Mouse (Mus musculus) adrenal gland, adult 18-20 months (tissue): ENCODE results near the gene Ppia. TPM values are rescaled to one million over a fixed set of nuclear protein-coding genes. Genes with fewer than 3 reads are reported as not detected.
"Not testable (repeated sequence)": the region's sequence is repeated elsewhere in the genome, so short reads cannot be mapped to it uniquely, and the experiment has no call there.

Experiments used
- DNase-seq, 2 experiments: peaks; one replicate each; pipeline ENCODE4 v3.0.0; 2021 to 2022; ENCODE audit warnings: low spot score in 2 of 2
- long read RNA-seq, 2 experiments: library from polyadenylated mRNA; stranded (forward); transcript quantifications; one replicate each; pipeline ENCODE4 v2.0.0; 2021
- total RNA-seq, 2 experiments: library from RNA; stranded (reverse); gene quantifications; 1 replicate in 1 of 2; 2 replicates in 1 of 2; pipeline ENCODE4 v1.2.3; 2021

Gene Ppia
- 1,000 to 10,000 TPM; 1,645 to 1,705 TPM for total RNA-seq
- long read RNA-seq, experiment 1, transcript Ppia-202 (5 exons, 1,170 nt): major isoform, 268 of 285 reads
- long read RNA-seq, experiment 1, partial matches to known transcripts: 7 of 285 reads
- long read RNA-seq, experiment 1, other reads (novel, unspliced or antisense): 7 of 285 reads
- long read RNA-seq, experiment 2, transcript Ppia-202 (5 exons, 1,170 nt): major isoform, 1,137 of 1,173 reads
- long read RNA-seq, experiment 2, partial matches to known transcripts: 14 of 1,173 reads
- long read RNA-seq, experiment 2, other reads (novel, unspliced or antisense): 18 of 1,173 reads

DNA sequence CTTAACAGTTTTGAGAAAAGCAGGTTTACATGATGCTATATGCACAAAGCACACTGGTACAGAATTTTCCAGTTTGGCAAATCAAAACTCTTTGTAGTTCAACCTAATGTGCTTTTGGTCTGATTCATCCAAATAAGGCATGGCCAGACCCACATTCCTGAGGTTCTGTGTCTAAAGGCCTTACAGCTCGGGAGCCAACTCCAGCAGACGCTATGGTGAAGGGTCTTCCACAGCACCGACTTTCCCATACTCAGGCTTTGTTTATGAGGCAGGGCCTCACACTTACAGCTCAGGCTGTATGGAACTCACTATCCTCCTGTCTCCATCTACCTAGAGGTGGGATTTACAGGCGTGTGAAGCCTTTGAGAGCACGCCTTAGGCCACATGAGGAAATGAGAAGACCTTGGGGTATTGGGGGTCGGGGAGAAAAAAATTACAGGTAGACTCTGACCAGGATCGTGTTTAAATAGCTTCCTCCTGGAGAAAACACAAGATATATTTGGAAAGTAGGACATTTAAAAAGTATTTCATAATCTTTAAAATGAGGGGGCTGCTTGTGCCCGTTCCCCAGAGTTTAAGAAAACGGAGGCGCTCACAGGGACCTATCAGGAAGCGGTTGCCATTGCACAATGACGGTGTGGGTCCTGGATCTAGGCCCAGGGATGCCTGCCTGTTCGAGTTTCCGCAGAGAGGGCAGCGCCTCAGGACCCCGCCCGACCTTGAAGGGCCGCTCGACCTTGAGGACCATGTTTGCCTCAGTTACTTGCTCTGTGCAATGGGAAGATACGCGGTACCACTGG is at the start of gene Ppia:
Gene Ppia (plus strand): TSS at position 693 of the 800 bp plus-strand sequence.
- DNase-seq: no peak

GRCm38 (mm10) chr11:6365885-6366284 is 49.4 kb upstream of the Ppia start:
- peak; percentile 68 to 72 for DNase-seq

DNA sequence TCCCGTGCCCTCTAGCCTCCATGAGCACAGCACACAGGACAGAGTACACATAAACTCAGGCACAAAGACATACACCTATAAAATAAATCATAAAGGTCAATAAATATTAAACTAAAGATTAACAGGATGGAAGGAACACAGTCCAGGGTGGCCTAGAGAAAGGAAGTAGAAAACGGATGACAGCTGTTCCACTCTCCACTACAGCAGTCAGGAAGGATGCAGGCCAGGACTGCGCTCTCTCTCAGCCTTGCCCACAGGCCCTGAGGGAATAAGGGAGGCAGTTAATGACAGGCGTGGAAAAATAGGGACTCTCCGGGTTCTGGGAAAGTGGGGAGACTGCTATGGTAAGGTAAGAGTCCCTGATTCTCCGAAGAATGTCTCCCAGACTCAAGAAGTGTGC is 48.8 kb upstream of the Ppia start:
- no peak for DNase-seq

DNA sequence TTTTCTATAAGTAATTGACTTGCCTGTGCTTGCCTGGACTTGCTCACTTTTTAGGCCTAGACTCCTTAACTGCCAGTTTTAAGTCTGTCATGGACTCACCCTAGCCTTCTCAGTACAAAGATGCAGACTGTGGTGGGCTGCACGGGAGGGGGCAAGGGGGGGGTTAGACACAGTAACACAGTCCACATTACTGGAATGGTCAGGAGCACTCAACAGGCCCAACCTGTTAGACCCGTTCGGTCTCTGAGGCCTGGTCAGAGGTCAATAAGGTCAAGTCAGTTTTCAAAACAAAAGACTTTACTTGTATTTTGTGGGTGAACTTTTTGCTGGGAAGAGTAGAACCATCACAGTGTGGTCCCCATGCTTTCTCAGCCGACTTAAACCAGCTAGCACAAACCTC is 48.1 kb upstream of the Ppia start:
- no peak for DNase-seq

DNA sequence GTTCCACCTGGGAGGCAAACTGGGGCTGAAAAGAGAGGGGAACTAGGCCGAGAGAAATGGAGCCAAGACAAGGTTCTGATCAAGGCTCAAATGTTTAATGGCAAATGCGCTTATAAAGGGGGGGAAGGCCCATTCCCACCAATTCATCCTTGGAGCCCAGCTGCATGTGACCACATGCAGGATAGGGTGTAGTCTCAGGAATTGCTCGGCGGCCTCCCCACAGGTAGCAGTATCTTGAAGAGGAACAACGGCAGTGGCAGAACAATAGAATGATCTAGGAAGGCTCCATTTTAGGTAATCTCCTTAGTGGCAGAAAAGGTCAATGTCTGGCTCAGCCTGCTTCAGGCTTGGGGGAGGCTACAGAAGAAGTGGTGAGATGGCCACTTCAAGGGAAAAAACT is 47.3 kb upstream of the Ppia start:
- not testable (repeated sequence) for DNase-seq

DNA sequence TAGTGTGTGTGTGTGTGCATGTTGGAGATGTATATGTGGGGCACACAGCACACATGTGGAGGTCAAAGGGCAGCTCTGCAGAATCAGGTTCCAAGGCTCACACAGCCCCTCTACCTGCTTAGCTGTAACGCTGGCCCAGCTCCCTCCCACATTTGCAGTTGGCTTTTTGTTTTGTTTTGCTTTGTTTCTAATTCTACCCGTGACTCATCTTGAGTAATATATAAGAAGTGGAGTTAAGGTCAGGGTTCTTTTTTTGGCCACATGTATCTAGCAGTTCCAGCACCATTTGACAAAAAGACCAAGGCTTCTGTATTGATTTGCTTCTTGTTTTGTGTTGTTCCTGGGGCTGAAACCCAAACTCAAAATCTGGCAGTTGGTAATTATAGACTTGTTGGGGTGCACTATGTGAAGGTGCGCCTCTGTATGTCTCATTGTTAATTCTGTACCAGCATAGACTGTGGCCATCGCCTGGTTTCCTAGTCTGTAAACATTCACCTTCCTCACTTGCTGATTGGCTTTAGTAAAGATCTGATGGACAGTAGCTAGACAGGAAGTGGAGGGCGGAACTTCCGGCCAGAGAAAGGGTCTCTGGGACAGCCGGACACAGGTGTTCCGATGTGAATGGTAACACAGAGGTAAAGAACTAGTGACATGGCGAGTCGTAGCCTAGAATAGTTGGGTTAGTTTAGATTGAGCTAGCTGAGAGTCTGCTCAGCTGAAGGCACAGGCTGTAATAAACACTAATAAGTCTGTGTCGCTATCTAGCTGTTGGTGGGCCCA is 43.7 kb upstream of the Ppia start:
- DNase-seq: no peak

- no peak for DNase-seq
Observed at GRCm38 (mm10) chr11:6372784-6373183, 42.5 kb upstream of the Ppia start.

DNA sequence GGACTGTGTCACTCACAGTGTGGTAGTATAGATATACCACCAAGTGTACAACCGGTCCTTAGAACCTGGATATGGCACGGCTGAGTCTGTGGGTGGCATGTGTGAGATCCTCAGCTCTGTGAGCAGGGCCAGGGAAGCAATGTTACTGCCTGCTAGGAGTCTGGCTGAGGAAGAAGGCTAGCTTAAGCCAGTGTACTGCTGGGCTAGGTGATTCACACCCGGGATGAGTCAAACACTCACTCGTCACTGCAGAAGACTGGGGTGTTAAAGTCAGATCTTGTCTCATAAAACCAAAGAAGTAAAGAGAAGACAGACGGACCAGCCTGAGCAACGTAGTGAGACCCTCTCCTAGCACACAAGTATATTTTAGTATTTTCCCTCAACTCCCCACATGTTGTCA is 34.3 kb upstream of the Ppia start:
- no peak for DNase-seq

DNA sequence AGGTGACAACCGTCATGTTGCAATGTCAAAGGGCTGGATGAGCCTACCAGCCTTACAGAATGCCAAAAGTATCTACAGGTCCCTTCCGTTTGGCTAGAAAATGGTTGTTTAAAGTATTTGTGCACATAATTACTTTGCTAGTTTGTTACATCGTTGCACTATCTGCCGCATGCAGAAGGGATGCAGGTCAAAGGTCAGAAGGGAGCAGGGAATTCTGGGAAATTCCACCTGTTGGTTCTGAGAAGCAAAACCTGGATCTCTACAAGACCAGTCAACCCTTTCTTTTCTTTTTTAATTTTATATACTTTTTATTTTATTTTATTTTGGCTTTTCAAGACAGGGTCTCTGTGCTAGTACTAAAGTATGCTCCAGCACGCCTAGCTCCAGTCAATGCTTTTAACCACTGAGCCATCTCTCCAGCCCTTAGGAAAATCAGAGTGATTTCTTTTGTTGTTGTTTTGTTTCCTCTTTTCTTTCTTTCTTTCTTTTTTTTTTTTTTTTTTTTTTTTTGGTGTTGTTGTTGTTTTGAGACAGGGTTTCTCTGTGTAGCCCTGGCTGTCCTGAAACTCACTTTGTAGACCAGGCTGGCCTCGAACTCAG is 27.0 kb upstream of the Ppia start:
- no peak for DNase-seq

DNA sequence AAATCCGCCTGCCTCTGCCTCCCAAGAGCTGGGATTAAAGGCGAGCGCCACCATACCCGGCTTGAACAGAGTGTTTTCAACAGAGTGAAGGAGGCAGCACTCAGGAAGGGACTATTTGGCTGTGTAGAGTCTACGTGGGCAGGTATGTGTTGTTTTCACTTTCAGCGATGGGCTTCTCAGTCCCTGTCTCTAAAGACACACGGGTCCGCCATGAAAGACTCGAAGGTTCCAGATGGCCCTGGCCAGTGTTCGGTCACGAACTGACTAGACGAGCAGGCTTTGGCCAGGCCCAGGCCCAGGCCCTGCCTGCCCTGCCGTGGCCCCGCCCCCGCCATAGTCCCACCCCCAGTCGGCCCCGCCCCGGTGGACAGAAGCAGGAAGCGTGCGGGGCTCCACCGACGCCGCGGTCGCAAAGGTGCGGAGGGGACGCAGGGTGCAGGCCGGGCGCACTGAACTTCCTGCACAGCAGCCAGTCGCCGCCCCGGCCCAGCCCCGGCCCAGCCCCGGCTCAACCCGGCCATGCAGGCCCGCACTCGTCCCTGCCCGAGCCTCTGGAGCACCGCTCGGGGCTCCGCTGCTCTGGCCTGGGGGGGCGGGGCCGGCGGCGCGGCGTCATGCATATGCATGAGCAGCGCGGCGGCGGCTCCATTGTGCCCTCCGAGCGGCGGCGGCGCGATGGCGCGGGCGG is 26.4 kb upstream of the Ppia start, which contains the start of gene Zmiz2:
Gene Zmiz2 (plus strand): TSS at position 349 of the 688 bp plus-strand sequence.
- DNase-seq: peak; percentile 95 to 96

GRCm38 (mm10) chr11:6389483-6389921 is 25.7 kb upstream of the Ppia start:
- no peak for DNase-seq

DNA sequence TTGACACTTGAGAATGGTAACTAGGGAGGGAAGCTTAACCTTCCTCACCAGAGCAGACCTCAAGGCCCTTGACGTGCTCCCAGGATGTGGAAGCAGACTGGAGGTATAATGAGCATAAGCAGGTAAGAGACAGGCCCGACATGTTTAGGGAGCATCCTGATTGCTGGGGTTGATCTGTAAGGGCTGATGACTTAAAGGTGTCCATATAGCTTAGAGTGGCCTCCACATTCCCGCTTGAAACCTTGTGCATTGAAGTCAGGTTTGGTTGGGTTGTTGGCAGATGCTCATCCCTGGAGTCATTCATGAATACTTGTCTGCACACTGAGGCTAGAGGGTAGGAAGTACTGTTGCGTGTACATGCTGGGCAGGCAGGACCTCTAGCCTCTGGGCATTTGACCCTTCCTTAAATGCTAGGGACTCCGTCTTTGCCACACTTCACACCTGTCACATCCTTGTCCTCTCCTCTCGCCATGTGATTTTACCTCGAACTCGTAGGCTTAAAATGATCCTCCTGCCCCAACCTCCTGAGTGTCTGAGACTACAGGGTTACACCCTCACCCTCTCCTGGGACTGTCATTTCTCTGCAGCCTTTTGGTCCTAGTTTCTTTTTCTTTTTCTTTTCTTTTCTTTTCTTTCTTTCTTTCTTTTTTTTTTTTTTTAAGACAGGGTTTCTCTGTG is 24.7 kb upstream of the Ppia start:
- DNase-seq: no peak

DNA sequence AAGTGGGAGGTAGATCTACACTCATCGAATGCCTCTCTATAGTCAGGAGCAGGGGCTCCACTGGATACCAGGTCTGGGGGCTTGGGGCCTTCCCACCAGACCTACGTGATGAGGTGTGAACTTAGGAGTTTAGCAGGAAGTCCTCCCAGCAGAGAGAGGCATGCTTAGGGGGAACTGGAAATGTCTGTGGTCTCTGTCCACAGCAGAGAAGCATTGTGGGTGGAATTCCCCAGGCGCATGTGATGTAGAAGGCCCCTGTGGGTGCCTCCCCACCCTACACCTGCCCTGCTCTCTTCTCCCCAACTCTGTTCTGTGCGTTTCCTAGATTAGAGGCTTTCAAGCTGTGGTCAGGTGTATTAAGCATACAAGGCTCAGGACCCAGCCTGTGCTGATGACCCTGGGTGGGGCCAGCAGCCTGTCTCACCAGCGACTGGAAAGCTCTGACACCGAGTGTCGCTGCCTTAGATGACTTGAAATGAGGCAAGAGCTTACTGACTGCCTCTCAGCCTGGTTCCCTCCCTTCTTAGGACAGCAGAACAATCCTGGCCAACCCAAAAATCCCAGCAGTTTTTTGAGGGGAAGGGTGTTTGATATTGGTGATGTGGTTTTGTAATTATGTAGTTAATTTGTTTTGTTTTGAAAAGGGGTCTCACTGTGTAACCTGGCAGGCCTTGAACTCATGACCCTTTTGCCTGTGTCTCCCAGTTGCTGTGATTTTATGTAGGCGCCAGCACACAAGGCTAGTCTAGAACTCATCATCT is 23.5 kb upstream of the Ppia start:
- DNase-seq: no peak

GRCm38 (mm10) chr11:6392857-6393256 is 22.4 kb upstream of the Ppia start:
- no peak for DNase-seq

- no peak for DNase-seq
Observed at GRCm38 (mm10) chr11:6393866-6394265, 21.4 kb upstream of the Ppia start.

GRCm38 (mm10) chr11:6395565-6395964 is 19.7 kb upstream of the Ppia start:
- DNase-seq: no peak

GRCm38 (mm10) chr11:6398141-6398540 is 17.1 kb upstream of the Ppia start:
- DNase-seq: no peak

DNA sequence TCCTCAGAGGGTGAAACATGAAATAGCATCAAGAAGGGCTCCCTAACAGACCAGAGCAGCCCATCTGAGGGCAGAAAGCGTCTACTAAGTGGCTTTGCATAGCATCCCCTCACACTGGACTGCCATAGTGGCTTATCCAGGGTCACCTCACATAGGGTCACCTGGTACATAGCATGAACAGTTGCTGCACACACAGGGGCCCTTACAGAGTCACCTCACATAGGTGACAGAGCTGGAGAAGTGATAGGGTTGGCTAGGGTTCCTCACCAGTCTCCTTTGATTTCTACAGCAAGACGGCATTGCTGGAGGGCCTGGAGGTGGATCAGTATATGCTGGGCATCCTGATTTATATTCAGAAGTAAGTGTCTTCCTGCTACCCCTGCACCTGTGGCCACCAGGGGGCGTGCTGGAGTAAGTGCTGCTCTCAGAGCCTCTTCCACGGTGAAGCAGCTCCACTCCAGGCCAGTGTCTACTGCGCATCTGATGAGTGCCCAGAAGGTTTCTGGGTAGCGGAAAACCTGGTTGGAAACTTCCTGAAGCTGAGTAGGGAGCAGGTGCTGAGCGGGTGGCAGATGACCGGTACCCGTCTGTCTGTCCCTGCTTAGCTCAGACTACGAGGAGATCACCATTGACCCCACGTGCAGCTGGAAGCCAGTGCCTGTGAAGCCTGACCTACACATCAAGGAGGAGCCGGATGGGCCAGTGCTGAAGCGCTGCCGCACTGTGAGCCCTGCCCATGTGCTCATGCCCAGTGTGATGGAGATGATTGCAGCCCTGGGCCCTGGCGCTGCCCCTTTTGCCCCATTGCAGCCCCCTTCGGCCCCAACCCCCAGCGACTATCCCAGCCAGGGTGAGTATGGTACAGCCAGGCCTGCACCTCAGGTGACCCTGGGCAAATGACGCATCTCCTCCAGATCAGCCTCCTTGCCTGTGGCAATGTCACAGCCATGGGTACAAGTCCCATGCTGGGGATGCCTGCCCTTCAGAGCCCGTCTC is 12.4 kb upstream of the Ppia start:
- peak; percentile 76 to 77 for DNase-seq
